Mouse (Mus musculus) thymus, adult 2 months (tissue): ENCODE data around the gene Dlgap1.

Experiments
- CTCF ChIP-seq: fragments of 200-500 bp; IDR thresholded peaks from 2 replicates; pipeline ENCODE4 v1.5.1; 2012; ENCODE audit warnings: mild to moderate bottlenecking, control low read depth, low read length, moderate library complexity, borderline replicate concordance; ENCODE audit not compliant: control insufficient read depth, poor library complexity, insufficient read depth; ENCODE audit errors: extremely low read depth
- POLR2A ChIP-seq: fragments of 200-500 bp; IDR thresholded peaks from 2 replicates; pipeline ENCODE4 v1.6.1; 2012; ENCODE audit warnings: mild to moderate bottlenecking, low read length, control low read depth, moderate library complexity; ENCODE audit not compliant: control insufficient read depth, poor library complexity, insufficient read depth; ENCODE audit errors: extremely low read depth

DNA sequence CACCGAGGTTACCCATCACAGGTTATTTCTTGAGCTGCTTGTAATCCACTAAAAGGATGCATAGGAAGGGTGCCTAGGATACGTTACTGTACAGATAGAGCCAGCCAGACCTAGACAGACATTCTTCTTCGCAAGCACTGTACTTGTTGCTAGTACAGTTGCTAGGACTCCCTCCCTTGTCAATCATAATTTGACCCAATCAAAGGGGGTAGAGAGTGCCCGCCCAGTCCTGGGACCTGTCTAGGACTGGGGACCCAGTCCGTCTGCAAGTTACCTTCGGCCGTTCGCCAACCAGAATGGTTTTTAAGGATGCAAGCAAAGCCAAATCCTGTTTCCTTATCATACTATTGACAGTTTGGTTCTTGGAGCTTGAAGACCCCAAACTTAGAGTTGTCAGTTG lies 895.2 kb downstream of the Dlgap1 start:
- TF ChIP-seq CTCF (no peak), POLR2A (no peak)
